Comparison of ENCODE assay signal across 16 mouse cellular contexts in genomic region chr2:172777774-172778173, GRCm38 (mm10).
A peak's percentile ranks its signal among the peaks of the same experiment; 100 is the strongest.
DNase-seq lines count a peak whose midpoint lies in the region; ATAC-seq and TF ChIP-seq lines count a peak whose summit lies in the region.
"Had no signal": no experiment of that assay in that cellular context is flagged by ENCODE, and none has a peak within 500 bp of the region (broad histone marks: within the 10 kb centered on the region; RNA-seq: fewer than 3 reads in every experiment).

No protein-coding gene starts in this region.

- peak; percentile 23; the same call in 1 of the 2 replicates for TF ChIP-seq CTCF in gastrocnemius, adult 2 months (IDR thresholded peaks at IDR 0.05)
- peak; percentile 42 for TF ChIP-seq CTCF in liver, embryonic 14.5 days (IDR thresholded peaks at IDR 0.05; ENCODE audit: low read depth)
- peak; percentile 42; the same call in 1 of the 2 replicates for TF ChIP-seq CTCF in brain, embryonic 14.5 days (IDR thresholded peaks at IDR 0.05; ENCODE audit: borderline replicate concordance, extremely low read depth, insufficient read depth, insufficient read length)

- ATAC-seq in liver, embryonic 14.5 days (ENCODE audit: insufficient read depth): no peak
- no peak for ATAC-seq in liver, embryonic 12.5 days
- ATAC-seq in megakaryocyte, adult 5-6 weeks (ENCODE audit: poor library complexity, severe bottlenecking): no peak
- ATAC-seq: inflammation-experienced regulatory T-cells, adult 6 months had no signal

- H3K27me3 ChIP-seq in liver, embryonic 14.5 days (ENCODE audit: control insufficient read depth, insufficient read depth, low read length): no peaks in the 10 kb centered on the region
- peaks cover 11% of the 10 kb centered on the region; the same call in 1 of the 2 replicates for H3K27me3 ChIP-seq in liver, embryonic 12.5 days (replicated peaks)
- H3K27me3 ChIP-seq: stomach, embryonic 15.5 days had no signal

- no peak for TF ChIP-seq POLR2A in brain, embryonic 14.5 days (IDR thresholded peaks at IDR 0.05; ENCODE audit: borderline replicate concordance, extremely low read depth, insufficient read depth, insufficient read length, poor library complexity, severe bottlenecking)

- H3K4me2 ChIP-seq in liver, embryonic 14.5 days (ENCODE audit: low read depth): no peak overlapping the region
- no peak overlapping the region for H3K4me2 ChIP-seq in liver, embryonic 12.5 days
- H3K4me2 ChIP-seq: midbrain, embryonic 12.5 days; stomach, embryonic 15.5 days had no signal

- no peak for TF ChIP-seq EP300 in liver, embryonic 14.5 days (IDR thresholded peaks at IDR 0.05; ENCODE audit: low read depth)

- no peak overlapping the region for H3K4me3 ChIP-seq in gastrocnemius, adult 2 months
- H3K4me3 ChIP-seq in liver, embryonic 14.5 days (ENCODE audit: insufficient read depth in 1 of 2, low read depth in 2 of 2, low read length in 2 of 2): no peak overlapping the region
- H3K4me3 ChIP-seq in liver, embryonic 12.5 days: no peak overlapping the region
- H3K4me3 ChIP-seq: midbrain, embryonic 12.5 days; myocyte; stomach, embryonic 15.5 days had no signal

- 65% methylated on average over 2 of the region's 2 CpGs for WGBS in liver, embryonic 14.5 days (ENCODE audit: insufficient replicate concordance)
- 61% methylated on average over 2 of the region's 2 CpGs for WGBS in liver, embryonic 12.5 days (ENCODE audit: insufficient replicate concordance)

- no peak for DNase-seq in gastrocnemius, adult 2 months
- no peak for DNase-seq in gastrocnemius, adult 8-10 months (ENCODE audit: low spot score in 2 of 2)
- DNase-seq in liver, embryonic 14.5 days (ENCODE audit: low read depth in 3 of 3, low spot score in 3 of 3): no peak
- DNase-seq in A20 (ENCODE audit: low read depth, low spot score): peak; percentile 14
- DNase-seq in brain, embryonic 14.5 days (ENCODE audit: low read depth): no peak
- no peak for DNase-seq in spleen, postnatal 36 days (ENCODE audit: low spot score in 2 of 2)
- DNase-seq: cerebellum, postnatal 25 days; kidney, postnatal 14 days; right cerebral cortex, adult 18-20 months; thymus, postnatal 36 days had no signal

- intact Hi-C loops in gastrocnemius, adult 2 months (cut with DNase I): loop anchor here (10.0 kb wide), 1 partner anchor 223 kb away; no protein-coding TSS in a partner anchor

- no peaks in the 10 kb centered on the region; a peak in 1 of 4 replicates for H3K4me1 ChIP-seq in liver, embryonic 14.5 days (replicated peaks; ENCODE audit: control insufficient read depth in 2 of 2, insufficient read depth in 2 of 2, low read length in 1 of 2)
- no peaks in the 10 kb centered on the region for H3K4me1 ChIP-seq in liver, embryonic 12.5 days
- H3K4me1 ChIP-seq: stomach, embryonic 15.5 days had no signal

- H3K27ac ChIP-seq in gastrocnemius, adult 2 months: no peak overlapping the region
- no peak overlapping the region for H3K27ac ChIP-seq in liver, embryonic 14.5 days
- H3K27ac ChIP-seq in liver, embryonic 12.5 days: no peak overlapping the region
- H3K27ac ChIP-seq: midbrain, embryonic 12.5 days; stomach, embryonic 15.5 days had no signal

- no peak overlapping the region for H3K9ac ChIP-seq in liver, embryonic 14.5 days (replicated peaks)
- H3K9ac ChIP-seq in liver, embryonic 12.5 days: no peak overlapping the region
- H3K9ac ChIP-seq: midbrain, embryonic 12.5 days; stomach, embryonic 15.5 days had no signal

- no peaks in the 10 kb centered on the region for H3K36me3 ChIP-seq in liver, embryonic 14.5 days (replicated peaks; ENCODE audit: control insufficient read depth, insufficient read depth, low read depth)
- H3K36me3 ChIP-seq in liver, embryonic 12.5 days: no peaks in the 10 kb centered on the region
- H3K36me3 ChIP-seq: midbrain, embryonic 12.5 days; stomach, embryonic 15.5 days had no signal

- H3K9me3 ChIP-seq in liver, embryonic 14.5 days (ENCODE audit: control insufficient read depth, low read length): no peaks in the 10 kb centered on the region
- 0 out of 2 replicates have a peak, but pooled peaks cover 4% of the 10 kb centered on the region for H3K9me3 ChIP-seq in liver, embryonic 12.5 days (replicated peaks)
- H3K9me3 ChIP-seq: stomach, embryonic 15.5 days had no signal
